Mouse (Mus musculus) adrenal gland, adult 2 months (tissue): ENCODE measurements around the gene Gltp. TPM values are rescaled to one million over a fixed set of nuclear protein-coding genes. Genes with fewer than 3 reads are reported as not detected.

Experiments used
- DNase-seq: peaks from one replicate; pipeline ENCODE4 v3.0.0; 2021
- polyA plus RNA-seq: library from polyadenylated mRNA; depleted of rRNA; stranded (reverse); fragments of >200 nt; gene quantifications from 2 replicates; pipeline ENCODE4 v1.2.3, GENCODE M21; 2012
- total RNA-seq, 2 experiments: library from RNA; stranded (reverse); gene quantifications; 2 replicates each; pipeline ENCODE4 v1.2.3; 2021

Gene Gltp
- total and polyA plus RNA-seq, 3 experiments: 48.5 to 167 (median 64.7) TPM

- no peak for DNase-seq
Measured at GRCm38 (mm10) chr5:114702403-114703392, 11.9 kb upstream of the Gltp start.

DNA sequence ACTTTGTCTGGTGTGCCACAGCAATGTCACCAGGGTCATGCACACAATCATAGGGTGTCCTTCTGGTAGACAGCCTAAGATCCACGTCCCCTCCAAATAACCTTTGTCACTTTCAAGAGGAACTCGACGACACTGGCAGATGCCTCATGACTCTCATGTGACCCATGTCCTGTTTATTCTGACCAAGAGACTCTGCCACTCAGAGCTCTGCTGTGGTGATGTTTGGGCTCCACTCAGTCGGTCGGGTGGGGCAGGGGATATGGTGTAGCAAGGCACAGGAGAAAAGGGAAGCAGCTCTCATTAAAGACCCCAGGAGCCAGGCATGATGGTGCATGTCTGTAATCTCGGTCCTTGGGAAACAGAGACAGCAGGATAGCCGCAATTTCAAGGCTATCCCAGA is 8.2 kb upstream of the Gltp start:
- no peak for DNase-seq

GRCm38 (mm10) chr5:114698044-114698746 is 7.4 kb upstream of the Gltp start:
- peak; percentile 33 for DNase-seq

GRCm38 (mm10) chr5:114696939-114697338 is 6.2 kb upstream of the Gltp start:
- DNase-seq: no peak

GRCm38 (mm10) chr5:114695775-114696174 is 5.0 kb upstream of the Gltp start:
- no peak for DNase-seq

DNA sequence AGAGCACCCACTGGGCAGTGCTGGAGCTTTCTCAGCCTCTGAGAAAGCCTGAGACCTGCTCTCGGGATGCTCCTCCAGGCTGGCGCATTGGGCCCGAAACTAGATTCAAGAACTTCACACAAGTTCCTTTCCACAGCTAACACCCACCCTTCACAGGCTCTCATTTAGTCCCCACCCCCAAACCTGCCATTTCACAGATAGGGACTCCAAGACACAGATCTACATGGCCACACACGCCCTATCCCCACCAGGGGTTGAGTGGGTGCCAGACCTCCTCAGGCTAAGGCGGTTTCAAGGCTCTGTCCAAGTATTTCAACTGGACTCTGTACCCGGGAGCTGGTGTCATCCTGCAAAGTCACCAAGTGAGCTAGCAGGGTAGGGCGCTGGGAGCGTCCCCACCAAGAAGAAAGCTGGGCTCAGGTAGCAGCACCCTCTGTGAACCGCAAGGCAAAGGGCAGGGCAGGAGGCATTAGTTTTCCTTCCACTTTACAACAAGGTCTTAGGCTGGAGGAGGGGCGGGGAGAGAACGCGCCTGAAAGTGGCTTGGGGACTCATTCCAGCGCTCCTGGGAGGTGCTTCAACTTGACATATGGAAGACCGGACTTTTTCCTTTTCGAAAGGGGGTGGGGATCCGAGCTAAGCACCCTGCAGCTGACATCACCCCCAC is 951 bp downstream of the Gltp start:
- peak; percentile 49 for DNase-seq

- DNase-seq: no peak
Measured at GRCm38 (mm10) chr5:114688703-114689102, 2.1 kb downstream of the Gltp start.

- DNase-seq: no peak
Measured at GRCm38 (mm10) chr5:114687901-114688300, 2.9 kb downstream of the Gltp start.

- no peak for DNase-seq
Measured at GRCm38 (mm10) chr5:114686726-114687210, 4.0 kb downstream of the Gltp start.

DNA sequence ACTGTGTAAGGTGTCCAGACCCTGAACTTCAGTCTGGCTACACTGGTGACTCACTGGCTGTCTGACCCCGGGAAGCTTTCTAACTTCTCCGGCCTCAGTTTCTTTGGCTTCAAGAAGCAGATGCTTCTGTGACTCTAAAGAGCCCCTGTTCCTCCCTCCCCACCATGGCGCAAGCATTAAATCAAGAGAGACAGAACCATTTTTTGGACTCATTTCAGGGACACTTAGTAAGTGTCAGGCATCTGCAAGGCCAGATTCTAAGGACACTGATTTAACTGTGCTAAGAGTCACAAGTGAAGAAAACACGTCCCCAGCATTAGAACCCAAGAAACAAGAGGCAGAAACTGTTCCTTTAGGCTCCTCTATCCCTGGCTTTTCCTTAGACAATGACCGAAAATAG is 4.8 kb downstream of the Gltp start:
- peak; percentile 59 for DNase-seq

GRCm38 (mm10) chr5:114681717-114682116 is 9.1 kb downstream of the Gltp start:
- no peak for DNase-seq

DNA sequence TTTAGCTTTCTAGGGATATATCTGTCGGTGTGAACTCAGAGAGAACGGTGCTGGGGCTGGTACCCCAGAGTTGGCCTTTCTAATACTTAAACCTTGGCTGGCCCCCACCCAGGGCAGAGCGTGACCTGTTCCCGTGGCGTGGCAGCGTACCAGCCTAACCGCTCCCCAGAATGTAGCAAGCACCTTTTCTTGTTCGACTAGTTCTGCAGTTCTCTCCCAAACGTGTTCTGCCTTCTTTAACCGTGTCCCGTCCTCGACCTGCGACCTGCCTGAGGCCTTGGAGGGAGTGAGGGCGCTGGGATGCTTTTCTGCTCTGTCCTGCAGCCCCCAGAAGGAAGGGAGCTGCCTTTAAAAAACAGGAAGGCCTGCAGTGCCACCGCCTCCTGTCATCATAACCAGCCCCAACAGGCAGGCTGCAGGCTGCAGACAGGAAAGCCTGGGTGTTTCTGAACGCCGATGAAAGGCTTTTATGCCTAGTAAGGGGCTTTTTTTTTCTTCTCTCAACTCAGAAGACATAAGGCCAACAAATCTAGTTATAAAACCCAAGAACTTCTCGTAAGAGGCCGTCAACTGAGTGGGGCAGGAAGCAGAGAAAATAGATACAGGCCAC is 10.0 kb downstream of the Gltp start:
- DNase-seq: no peak

DNA sequence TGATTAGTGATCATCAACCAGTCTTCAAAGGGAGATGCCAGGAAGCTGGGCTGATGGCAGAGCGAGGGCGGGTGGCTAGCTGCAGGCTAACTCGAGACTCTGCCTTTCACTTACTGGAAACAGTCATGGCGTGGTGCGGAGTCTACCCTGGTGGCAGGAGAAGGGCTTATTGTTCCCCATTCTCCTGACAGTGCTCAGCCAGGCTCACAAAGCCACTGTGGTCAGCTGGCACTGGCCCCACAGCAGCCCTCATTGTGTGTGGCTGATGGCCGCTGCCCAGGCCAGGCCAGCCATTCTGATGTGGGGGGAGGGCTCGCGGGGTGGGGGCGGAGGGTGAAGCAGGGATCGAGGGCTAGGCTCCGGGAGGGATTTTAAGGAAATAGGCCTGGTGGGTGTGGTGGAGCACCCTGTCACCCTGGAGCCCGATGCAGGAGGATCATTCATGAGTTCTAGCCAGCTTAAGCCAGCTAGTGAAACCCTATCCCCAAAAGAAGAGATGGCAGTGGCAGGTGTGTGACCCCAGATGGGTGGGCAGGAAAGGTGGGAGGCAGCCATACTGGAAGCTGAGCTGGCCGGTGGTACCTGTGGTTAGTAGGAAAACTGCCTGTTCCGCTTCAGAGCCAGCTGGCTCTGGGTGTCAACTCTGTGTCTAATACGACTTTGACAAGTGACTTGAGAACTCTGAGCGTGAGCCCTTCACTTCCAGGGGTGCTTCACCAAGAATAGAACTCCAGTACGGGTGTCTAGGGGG is 10.8 kb downstream of the Gltp start:
- no peak for DNase-seq

DNA sequence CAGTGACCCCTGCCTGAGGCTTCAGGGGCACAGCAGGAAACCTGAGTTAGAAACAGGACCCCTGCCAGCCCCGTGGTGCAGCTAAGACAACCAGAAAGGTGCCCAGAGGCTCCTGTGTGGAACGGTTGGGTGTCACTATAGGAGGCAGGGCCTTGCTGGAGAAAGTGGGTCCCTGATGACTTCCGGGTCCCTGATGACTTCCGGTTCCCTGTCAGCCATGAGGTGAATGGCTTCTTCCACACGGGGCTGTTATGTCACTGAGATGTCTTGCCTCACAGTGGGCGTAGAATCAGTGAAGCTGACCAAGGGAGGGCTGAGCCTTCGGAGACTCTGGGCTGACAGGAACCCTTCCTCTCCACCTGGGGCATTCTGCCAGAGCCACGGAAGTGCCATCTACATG is 16.2 kb downstream of the Gltp start:
- no peak for DNase-seq

GRCm38 (mm10) chr5:114673114-114673513 is 17.7 kb downstream of the Gltp start:
- DNase-seq: no peak

DNA sequence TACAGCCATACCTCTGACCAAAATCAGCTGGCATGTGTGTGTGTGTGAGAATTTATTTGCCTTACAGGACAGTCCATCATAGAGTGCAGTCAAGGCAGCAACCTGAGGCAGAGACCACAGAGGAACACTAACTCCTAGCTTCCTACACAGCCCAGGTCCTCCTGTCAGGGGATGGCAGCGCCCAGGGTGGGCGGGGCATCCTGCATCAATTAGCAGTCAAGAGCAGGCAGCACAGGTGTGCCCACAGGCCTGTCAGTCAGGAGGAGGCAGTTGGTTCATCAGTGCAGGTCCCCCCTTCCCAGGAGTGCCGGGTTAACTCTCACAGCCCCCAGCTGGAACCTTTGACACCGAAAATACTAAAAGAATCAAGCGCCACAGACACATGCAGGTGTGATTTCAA is 21.8 kb downstream of the Gltp start:
- no peak for DNase-seq

- peak; percentile 98 for DNase-seq
Measured at GRCm38 (mm10) chr5:114667228-114667856, 23.4 kb downstream of the Gltp start.

GRCm38 (mm10) chr5:114666659-114667058 is 24.1 kb downstream of the Gltp start:
- DNase-seq: no peak

- DNase-seq: no peak
Measured at GRCm38 (mm10) chr5:114664750-114665149, 26.0 kb downstream of the Gltp start.

- DNase-seq: no peak
Measured at GRCm38 (mm10) chr5:114664139-114664538, 26.6 kb downstream of the Gltp start.

GRCm38 (mm10) chr5:114661029-114661428 is 29.8 kb downstream of the Gltp start:
- no peak for DNase-seq
